Mouse (Mus musculus): ENCODE measurements around the gene Copz1.

Copz1 gene

DNA sequence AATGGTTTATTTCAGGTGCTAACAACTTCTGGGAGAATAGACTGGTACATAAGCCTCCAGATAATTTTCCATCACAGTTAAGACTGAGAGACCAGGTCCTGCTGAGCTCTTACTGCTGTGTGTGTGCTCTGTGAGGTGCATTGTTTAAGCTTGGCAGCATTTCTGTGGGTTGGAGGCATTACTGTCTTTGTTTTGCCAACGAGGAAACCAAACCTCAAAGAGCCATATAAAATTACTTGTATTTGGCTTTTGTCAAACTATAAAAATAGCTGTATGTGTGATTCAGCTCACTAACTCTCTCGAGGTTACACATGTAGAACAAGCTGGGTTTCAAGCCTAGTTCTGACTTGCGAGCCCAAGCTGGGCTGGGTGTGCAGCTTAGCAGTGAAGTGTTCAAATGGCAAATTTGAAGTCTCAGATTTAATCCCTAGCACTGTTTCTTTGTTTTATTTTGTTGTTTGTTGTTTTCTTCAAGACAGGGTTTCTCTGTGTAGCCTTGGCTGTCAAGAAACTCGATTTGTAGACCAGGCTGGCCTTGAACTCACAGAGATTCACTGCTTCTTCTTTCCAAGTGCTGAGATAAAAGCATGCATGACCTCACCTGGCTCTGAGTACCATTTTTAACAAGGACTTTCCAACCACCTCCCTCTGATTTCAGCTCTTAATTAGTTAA is 20.3 kb downstream of the Copz1 start:
- no peak for DNase-seq (ENCODE audit: low spot score)

DNA sequence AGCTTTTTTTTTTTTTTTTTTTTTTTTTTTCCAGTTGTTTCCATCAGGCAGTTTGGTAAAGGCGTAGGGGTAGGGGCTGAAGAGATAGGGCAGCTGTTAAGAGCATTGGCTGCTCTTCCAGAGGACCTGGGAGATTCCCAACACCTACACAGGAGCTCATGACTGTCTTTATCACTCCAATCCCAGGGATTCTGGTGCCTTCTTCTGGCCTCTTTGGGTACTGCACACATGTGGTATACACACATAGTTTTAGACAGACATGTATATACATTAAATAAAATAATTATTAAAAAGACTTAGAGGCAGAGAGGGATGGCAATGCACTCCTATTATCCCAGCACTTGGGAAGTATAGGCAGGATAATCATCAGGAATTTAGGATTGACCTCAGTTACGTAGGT is 20.9 kb downstream of the Copz1 start:
- DNase-seq (ENCODE audit: low spot score), result no peak

DNA sequence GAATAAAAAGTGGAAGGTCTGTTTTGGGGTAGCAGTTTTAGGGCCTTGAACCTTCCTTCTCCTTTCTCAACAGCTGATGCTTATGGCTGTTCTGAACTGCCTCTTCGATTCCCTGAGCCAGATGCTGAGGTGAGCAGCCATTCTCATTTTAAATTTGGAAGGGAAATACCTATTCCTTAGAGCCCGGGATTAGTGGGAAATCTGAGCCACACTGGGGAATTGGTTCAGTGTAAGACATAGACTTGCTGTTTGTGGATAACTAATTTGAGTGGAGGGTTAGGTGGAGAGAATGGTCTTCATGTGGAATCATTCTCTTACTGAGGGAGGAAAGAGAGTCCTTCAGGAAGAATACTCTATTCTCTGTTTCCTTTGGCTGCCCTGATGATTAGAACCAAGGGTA is 22.1 kb downstream of the Copz1 start:
- DNase-seq (ENCODE audit: low spot score), result no peak

GRCm38 (mm10) chr15:103295851-103296250 is 23.3 kb downstream of the Copz1 start:
- no peak for DNase-seq (ENCODE audit: low spot score)

DNA sequence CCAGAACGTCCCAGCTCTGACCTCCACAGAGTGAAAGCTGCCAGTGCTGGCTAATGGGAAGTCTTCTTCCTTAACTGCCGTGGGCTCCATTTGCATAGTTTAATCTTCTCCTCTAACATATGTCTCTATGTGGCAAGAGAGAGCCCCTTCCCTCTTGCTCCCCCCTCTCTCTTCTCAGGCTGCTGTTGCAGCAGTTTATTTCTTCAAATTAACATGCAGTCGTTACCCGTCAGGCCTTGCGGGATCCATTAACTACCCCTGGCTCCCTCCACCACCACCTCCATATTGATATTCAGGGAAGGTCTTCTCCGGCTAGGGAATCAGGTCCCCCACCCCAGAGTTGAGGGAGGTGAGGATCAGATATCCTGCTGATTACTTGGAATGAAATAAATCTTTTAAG is 24.8 kb downstream of the Copz1 start:
- DNase-seq (ENCODE audit: low spot score), result no peak

GRCm38 (mm10) chr15:103298026-103298425 is 25.5 kb downstream of the Copz1 start:
- DNase-seq (ENCODE audit: low spot score), result no peak

DNA sequence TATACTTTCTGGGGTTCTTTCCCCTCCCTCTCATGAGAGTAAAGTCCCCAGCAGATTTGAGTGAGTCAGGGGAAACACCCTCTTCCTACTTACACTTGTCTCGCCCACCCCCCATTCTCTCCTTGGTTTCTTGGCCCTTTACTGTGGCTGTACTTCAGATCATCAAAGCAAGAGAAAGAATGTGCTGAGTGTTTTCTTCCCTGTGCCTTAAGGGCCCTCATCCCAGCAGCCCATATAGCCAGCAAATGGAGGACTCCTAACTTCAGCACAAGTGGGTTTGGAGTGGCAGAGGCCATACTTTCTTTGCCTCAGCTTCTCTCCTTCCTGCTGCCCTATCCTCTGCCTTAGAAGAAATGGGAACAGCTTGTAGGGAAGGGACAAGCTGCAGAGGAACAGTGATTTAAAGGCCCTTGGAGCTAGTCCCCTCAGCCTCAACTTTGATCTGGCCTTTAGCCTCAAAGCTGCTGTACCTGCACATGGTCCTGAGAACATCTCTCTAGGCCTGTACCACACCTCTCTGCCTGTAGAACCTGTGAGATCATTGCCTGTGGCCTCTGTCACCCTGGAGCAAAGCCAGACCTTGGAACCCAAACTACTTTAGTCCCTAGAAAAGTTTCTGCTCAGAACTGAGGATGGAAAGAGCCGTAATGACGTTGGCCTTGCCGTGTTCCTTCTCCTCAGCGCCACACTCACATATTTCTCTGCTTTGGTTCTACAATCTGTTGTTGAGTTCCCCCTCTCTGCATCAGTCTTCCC is 26.5 kb downstream of the Copz1 start:
- no peak for DNase-seq (ENCODE audit: low spot score)

DNA sequence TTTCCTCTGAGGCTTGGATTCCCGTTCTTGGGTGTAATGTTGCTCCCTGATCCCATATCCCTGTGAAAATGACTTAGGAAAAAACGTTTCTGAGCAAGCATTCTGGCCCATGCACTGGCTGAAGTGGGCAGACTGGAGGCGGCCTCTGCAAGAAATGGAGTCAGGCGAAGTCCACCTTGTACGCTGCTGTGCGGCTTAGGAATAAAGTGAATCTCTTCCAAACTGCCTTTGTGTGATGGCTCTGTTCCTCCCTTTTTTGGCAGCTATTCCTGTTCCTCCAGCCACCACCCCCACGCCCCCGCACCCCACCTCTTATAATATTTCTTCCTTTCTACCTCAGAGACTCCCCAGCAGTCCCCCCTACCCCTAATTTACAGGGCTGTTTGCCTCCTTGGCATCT is 27.1 kb downstream of the Copz1 start:
- no peak for DNase-seq (ENCODE audit: low spot score)

DNA sequence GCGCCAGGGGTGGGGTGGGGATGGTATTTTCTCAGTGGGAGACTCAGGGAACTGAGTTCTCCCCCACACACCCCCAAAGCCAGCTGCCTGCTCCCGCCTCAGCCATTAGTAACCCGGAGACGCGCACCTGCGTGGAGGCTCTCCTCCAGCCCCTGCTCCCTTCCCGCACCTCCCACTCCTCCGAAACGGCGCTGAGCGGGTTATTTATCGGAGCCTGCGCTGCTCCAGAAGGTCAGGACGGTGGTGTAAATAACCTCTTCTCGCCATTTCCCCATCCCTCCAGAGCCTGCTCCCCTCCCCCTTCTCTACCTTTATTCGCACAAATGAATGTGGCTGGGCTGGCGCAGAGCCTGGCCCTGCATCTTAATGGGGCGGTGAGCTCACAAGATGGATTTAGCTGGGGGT is 27.6 kb downstream of the Copz1 start:
- DNase-seq (ENCODE audit: low spot score), result no peak

GRCm38 (mm10) chr15:103300560-103300959 is 28.0 kb downstream of the Copz1 start:
- DNase-seq (ENCODE audit: low spot score), result no peak

DNA sequence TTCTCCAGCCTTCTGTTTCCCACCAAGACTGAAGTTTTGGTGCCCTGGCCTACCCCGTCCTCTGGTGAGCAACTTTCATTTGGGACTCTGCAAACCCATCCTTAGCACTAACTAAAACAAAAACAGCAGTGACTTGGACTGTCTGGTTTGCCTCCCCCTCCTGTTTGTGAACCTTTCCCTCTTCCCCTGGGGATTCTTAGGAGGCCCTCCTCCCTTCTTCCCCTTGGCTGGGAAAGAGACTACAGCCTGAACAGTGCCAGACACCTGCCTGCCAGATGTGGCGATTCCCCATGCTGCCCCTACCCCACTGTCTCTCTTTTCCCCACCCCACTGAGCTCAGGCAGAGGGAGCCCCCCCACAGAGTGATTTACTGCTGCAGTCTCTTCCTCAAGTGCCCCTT is 28.5 kb downstream of the Copz1 start:
- no peak for DNase-seq (ENCODE audit: low spot score)

DNA sequence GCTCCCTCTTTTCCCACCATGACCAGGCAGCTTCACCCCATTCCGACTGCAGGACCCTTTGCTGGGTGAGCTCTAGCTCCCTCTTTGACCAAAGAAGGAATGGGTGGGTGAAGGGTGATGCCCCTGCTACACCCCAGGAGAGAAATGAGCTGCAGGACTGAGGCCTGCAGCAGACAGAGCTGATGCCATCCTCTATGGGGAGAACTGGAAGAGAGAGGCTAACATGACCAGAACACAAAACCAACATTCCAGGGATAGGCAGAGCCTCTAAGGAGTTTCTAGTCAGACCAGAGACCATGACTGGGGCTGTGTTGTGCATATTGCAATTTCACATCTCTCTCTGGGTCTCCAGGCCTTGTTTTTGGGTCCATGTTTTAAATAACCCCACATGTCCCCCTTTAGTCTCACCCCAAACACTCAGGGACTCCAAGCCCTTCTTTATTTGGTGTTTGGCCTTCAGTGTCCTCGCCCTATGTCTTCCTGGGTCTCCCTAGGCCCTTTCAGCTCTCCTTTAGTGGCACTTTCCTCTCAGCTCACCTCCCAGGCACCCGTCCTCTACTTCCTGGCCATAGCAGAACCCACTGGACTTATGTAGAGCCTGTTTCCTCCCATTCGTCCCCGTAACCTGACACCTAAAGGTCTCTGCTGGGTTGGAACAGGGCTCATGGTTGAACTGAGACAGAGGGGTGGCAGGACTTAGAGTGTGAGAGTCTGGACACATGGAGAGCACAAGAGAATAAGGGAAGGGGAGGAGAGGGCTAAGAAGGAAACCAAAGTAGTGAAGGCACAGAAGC is 29.2 kb downstream of the Copz1 start:
- DNase-seq (ENCODE audit: low spot score), result no peak

DNA sequence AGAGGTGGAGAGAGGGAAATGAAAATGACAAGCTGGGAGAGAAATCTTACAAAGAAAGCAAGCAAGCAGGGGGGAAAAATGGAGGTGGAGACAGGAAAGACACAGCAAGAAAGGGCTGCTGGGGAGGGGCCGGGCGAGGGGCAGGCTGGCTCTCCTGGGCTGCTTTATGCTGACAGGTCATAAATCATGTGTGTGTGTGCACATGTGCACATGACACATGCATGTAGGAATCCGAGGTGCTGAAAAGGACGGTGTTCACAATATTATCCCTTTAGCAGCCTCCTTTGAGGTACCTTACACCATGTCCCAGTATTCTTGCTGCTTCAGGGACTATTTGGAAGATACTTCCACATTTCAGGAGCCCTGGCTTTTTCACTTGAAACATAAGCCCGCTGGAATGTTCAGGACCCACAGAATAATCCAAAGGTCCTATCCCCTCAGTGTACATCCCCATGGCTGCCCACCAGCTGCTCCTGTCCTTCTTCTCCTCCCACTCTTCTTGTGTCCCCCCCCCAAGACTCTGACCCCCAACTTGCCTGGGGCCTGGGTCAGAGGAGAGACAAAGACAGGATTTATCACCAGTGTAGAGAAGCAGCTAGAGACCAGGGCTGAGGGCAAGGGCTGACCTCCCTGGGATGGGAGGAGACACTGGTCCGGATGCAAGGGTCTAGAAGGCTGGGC is 30.0 kb downstream of the Copz1 start:
- DNase-seq (ENCODE audit: low spot score), result no peak

DNA sequence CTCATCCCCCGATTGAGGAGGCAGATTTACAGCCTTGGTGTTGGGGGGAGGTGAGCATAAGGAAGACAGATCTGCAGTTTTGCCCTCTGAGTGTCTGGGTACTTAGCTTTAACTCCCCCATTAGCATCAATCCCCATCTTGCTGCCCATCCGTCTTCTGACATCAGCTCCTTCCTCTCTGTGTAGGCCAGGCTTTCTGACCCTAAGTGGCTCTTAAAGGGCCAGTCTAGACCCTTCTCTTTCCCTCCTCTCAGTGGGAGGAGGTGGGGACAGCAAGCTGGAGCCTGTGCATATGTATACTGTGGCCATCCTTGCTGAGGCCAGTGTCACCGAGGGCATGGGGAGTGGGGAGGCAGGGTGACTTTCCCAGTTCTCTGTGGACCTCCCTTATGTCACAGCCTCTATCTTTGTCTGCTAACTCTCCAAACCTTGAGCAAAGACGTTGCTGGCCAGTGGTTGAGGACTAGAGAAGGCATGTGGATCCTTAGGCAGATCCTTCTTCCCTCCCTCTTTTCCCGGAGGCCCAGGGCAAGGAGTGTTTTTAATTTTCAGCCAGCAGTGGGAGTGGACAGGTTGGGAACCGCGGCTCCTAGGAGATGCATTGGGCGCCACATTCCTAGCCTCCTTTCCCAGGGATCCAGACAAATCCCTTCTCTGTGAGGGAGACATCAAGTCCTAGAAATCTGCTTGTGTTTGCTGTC is 31.6 kb downstream of the Copz1 start:
- DNase-seq (ENCODE audit: low spot score), result no peak

GRCm38 (mm10) chr15:103304616-103304969 is 32.1 kb downstream of the Copz1 start:
- DNase-seq (ENCODE audit: low spot score), result no peak

DNA sequence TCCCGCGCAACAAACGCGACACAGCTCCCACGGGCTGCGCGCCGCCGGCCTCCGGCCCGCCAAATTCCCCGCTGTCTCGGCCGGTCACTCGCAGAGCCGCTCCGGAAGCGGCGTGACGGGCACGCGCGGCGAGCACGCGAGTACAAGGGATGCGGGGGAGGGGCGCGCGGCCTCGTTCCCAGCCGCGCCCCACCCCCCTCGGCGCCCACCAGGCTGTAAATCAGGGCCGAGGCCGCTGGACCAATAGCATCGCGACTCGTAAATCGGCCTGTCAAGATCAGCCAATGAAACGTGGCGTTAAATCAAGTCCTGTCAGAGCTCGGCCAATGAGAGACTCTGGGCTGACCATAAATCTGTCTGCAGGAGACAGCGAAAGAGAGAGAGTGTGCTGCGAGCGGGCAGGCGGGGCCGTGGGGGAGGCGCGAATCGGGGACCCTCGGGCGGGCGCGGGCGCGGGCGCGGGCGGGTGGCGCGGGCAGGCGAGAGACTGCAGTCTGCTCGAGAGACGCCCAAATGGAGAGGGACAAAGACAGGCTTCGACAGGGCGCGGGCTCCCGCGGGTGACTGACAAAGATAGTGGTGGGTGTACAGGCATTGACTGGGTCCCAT is 32.7 kb downstream of the Copz1 start:
- DNase-seq (ENCODE audit: low spot score), result peak; percentile 93

GRCm38 (mm10) chr15:103305792-103306645 is 33.5 kb downstream of the Copz1 start:
- DNase-seq (ENCODE audit: low spot score), result no peak

DNA sequence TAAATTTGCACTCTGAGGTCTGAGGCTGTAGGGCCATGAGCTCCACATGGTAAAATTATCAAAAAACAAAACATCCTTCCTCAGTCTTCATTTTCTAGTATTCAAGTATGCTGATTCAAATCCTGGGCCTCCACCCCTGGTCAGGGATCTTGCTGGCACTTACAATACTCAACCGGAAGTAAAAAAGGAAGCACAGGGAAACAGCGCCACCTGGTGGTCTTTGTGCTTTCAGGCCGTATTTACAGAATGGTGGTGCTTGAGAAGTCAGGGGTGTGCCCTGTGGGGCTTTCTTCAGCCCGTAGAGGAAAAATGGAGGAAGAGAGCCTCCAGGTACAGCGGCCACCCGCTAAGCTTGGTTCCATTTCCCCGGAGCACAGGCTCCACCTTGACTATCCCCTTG is 34.6 kb downstream of the Copz1 start:
- peak; percentile 95 for DNase-seq (ENCODE audit: low spot score)

- DNase-seq (ENCODE audit: low spot score), result no peak
Measured at GRCm38 (mm10) chr15:103308056-103308875, 35.8 kb downstream of the Copz1 start.

All from layer of hippocampus, adult 9-10 months (tissue).